Mouse (Mus musculus) forebrain, postnatal 0 days (tissue): ENCODE data around the gene Cep57. TPM values are rescaled to one million over a fixed set of nuclear protein-coding genes. Genes with fewer than 3 reads are reported as not detected.

Experiments used
- ATAC-seq: fragments of 200-750 bp; cut with Nextera tagmentation; 2 replicates; pipeline ENCODE4 v1.8.0; 2017; ENCODE audit warnings: mild to moderate bottlenecking, moderate library complexity
- DNase-seq: peaks from one replicate; pipeline ENCODE4 v3.0.0-alpha.2; 2015
- H3K27ac ChIP-seq: fragments of 300-500 bp; sonication (generic); 2 replicates; pipeline ENCODE4 v1.5.1; 2014; ENCODE audit warnings: low read depth, mild to moderate bottlenecking, antibody characterized with exemption, low read length, moderate library complexity, mixed read lengths
- H3K27me3 ChIP-seq: fragments of 300-500 bp; sonication (generic); 2 replicates; pipeline ENCODE4 v1.6.1; 2014; ENCODE audit warnings: mild to moderate bottlenecking, low read length, mixed read lengths; ENCODE audit not compliant: insufficient read depth
- H3K36me3 ChIP-seq: fragments of 300-500 bp; sonication (generic); 2 replicates; pipeline ENCODE4 v1.6.1; 2014; ENCODE audit warnings: mild to moderate bottlenecking, moderate library complexity; ENCODE audit not compliant: insufficient read depth
- H3K4me1 ChIP-seq: fragments of 300-500 bp; sonication (generic); 2 replicates; pipeline ENCODE4 v1.6.1; 2014; ENCODE audit warnings: antibody characterized with exemption; ENCODE audit not compliant: insufficient read depth
- H3K4me2 ChIP-seq: fragments of 300-500 bp; sonication (generic); 2 replicates; pipeline ENCODE4 v1.6.1; 2014; ENCODE audit warnings: low read depth, mild to moderate bottlenecking, moderate library complexity
- H3K4me3 ChIP-seq: fragments of 300-500 bp; sonication (generic); 2 replicates; pipeline ENCODE4 v1.5.1; 2014; ENCODE audit warnings: low read depth, low read length, mixed read lengths
- H3K9ac ChIP-seq: fragments of 300-500 bp; sonication (generic); 2 replicates; pipeline ENCODE4 v1.6.1; 2014; ENCODE audit warnings: mild to moderate bottlenecking
- H3K9me3 ChIP-seq: fragments of 300-500 bp; sonication (generic); 2 replicates; pipeline ENCODE4 v1.6.1; 2016; ENCODE audit warnings: low read length
- CTCF ChIP-seq: sonication (generic); IDR thresholded peaks from 2 replicates; pipeline ENCODE4 v1.5.1; 2016; ENCODE audit warnings: antibody characterized with exemption, control low read depth, low read depth
- WGBS: fragments of 180-500 bp; shearing (Covaris S2); extraction: QIAGEN DNeasy Blood & Tissue Kit; methylation state at CpG from one replicate; pipeline ENCODE4 v1.1.7; 2014; 5-methylcytosine and 5-hydroxymethylcytosine counted together
- polyA plus RNA-seq: library from polyadenylated mRNA; unstranded; fragments of >200 nt; fragmentation: Nextera tagmentation; extraction: Ambion mirVana; gene quantifications from 2 replicates; pipeline ENCODE4 v1.2.1, GENCODE M21; 2015
- total RNA-seq: library from RNA; depleted of rRNA; stranded (reverse); fragments of >200 nt; gene quantifications from 2 replicates; pipeline ENCODE4 v1.2.3, GENCODE M21; 2014

The Cep57 gene
- total and polyA plus RNA-seq, 2 experiments from 2014 or later = 33.2 to 40.8 TPM

GRCm38 (mm10) chr9:13826391-13826805 lies 509 bp downstream of the Cep57 start:
- ATAC-seq = peak; percentile 1
- under 1% methylated on average over 31 of the region's 31 CpGs for WGBS

GRCm38 (mm10) chr9:13825896-13826295 lies 1.0 kb downstream of the Cep57 start:
- H3K4me2 ChIP-seq = peak overlapping the region; percentile 54
- TF ChIP-seq CTCF = no peak
- H3K9me3 ChIP-seq = no peaks in the 10 kb centered on the region
- no peaks in the 10 kb centered on the region for H3K27me3 ChIP-seq
- peaks cover 4% of the 10 kb centered on the region for H3K36me3 ChIP-seq
- H3K4me1 ChIP-seq = peaks cover 12% of the 10 kb centered on the region
- 4% methylated on average over 8 of the region's 8 CpGs for WGBS
- H3K27ac ChIP-seq = peak overlapping the region; percentile 94
- no peak for DNase-seq
- peak overlapping the region; percentile 75 for H3K9ac ChIP-seq
- H3K4me3 ChIP-seq = peak overlapping the region; percentile 67
- no peak for ATAC-seq

More at GRCm38 (mm10) chr9:13826391-13826805, 509 bp downstream of the Cep57 start:
- Histone ChIP-seq H3K4me2 (peak overlapping the region; percentile 54), H3K36me3 (peaks cover 6% of the 10 kb centered on the region), H3K27ac (peak overlapping the region; percentile 94), H3K9me3 (no peaks in the 10 kb centered on the region), H3K27me3 (no peaks in the 10 kb centered on the region), H3K9ac (peak overlapping the region; percentile 75), H3K4me1 (peaks cover 12% of the 10 kb centered on the region), H3K4me3 (peak overlapping the region; percentile 67)
- TF ChIP-seq CTCF = no peak
- DNase-seq = peak; percentile 69

- H3K9ac ChIP-seq = no peak overlapping the region
- peaks cover 45% of the 10 kb centered on the region for H3K36me3 ChIP-seq
- H3K4me1 ChIP-seq = peaks cover 7% of the 10 kb centered on the region
- H3K4me2 ChIP-seq = no peak overlapping the region
- DNase-seq = no peak
- 98% methylated on average over 3 of the region's 3 CpGs for WGBS
- no peaks in the 10 kb centered on the region for H3K27me3 ChIP-seq
- no peaks in the 10 kb centered on the region for H3K9me3 ChIP-seq
- H3K4me3 ChIP-seq = no peak overlapping the region
- no peak for ATAC-seq
- H3K27ac ChIP-seq = no peak overlapping the region
- no peak for TF ChIP-seq CTCF
Measured at GRCm38 (mm10) chr9:13820774-13821173, 6.1 kb downstream of the Cep57 start.

GRCm38 (mm10) chr9:13818369-13818768 lies 8.5 kb downstream of the Cep57 start:
- no peak for ATAC-seq
- no peak overlapping the region for H3K4me2 ChIP-seq
- H3K36me3 ChIP-seq = peaks cover 61% of the 10 kb centered on the region
- H3K9ac ChIP-seq = no peak overlapping the region
- no peak overlapping the region for H3K4me3 ChIP-seq
- H3K27ac ChIP-seq = no peak overlapping the region
- DNase-seq = no peak
- no peak for TF ChIP-seq CTCF
- H3K27me3 ChIP-seq = no peaks in the 10 kb centered on the region
- no peaks in the 10 kb centered on the region for H3K4me1 ChIP-seq
- no peaks in the 10 kb centered on the region for H3K9me3 ChIP-seq
- 82% methylated on average over 9 of the region's 9 CpGs for WGBS

GRCm38 (mm10) chr9:13809937-13810336 lies 17.0 kb downstream of the Cep57 start:
- H3K36me3 ChIP-seq = peaks cover 54% of the 10 kb centered on the region
- no peaks in the 10 kb centered on the region for H3K4me1 ChIP-seq
- no peak overlapping the region for H3K27ac ChIP-seq
- H3K9me3 ChIP-seq = no peaks in the 10 kb centered on the region
- H3K4me2 ChIP-seq = no peak overlapping the region
- no peaks in the 10 kb centered on the region for H3K27me3 ChIP-seq
- no peak overlapping the region for H3K4me3 ChIP-seq
- ATAC-seq (peak; percentile 73), DNase-seq (peak; percentile 14)
- peak; percentile 49 for TF ChIP-seq CTCF
- H3K9ac ChIP-seq = no peak overlapping the region

GRCm38 (mm10) chr9:13807657-13808056 lies 19.2 kb downstream of the Cep57 start:
- TF ChIP-seq CTCF = no peak
- H3K27ac ChIP-seq = no peak overlapping the region
- 93% methylated on average over 5 of the region's 5 CpGs for WGBS
- no peak overlapping the region for H3K9ac ChIP-seq
- H3K36me3 ChIP-seq = peaks cover 52% of the 10 kb centered on the region
- no peak for DNase-seq
- no peaks in the 10 kb centered on the region for H3K9me3 ChIP-seq
- H3K27me3 ChIP-seq = no peaks in the 10 kb centered on the region
- H3K4me1 ChIP-seq = no peaks in the 10 kb centered on the region
- no peak overlapping the region for H3K4me2 ChIP-seq
- H3K4me3 ChIP-seq = no peak overlapping the region
- no peak for ATAC-seq

- Histone ChIP-seq H3K4me1 (no peaks in the 10 kb centered on the region), H3K27ac (no peak overlapping the region), H3K36me3 (peaks cover 46% of the 10 kb centered on the region), H3K9ac (no peak overlapping the region), H3K4me2 (no peak overlapping the region), H3K4me3 (no peak overlapping the region), H3K27me3 (no peaks in the 10 kb centered on the region), H3K9me3 (no peaks in the 10 kb centered on the region)
- no peak for TF ChIP-seq CTCF
- no peak for ATAC-seq
- no peak for DNase-seq
- 92% methylated on average over 7 of the region's 7 CpGs for WGBS
Measured at GRCm38 (mm10) chr9:13806854-13807253, 20.1 kb downstream of the Cep57 start.
